Mouse (Mus musculus): ENCODE results near the gene Fam69a. TPM values are rescaled to one million over a fixed set of nuclear protein-coding genes. Genes with fewer than 3 reads are reported as not detected.
"Not testable (repeated sequence)": the region's sequence is repeated elsewhere in the genome, so short reads cannot be mapped to it uniquely, and the experiment has no call there.

Gene Fam69a
- polyA plus RNA-seq, 1 experiment from 2014 or later = 23.6 TPM

DNA sequence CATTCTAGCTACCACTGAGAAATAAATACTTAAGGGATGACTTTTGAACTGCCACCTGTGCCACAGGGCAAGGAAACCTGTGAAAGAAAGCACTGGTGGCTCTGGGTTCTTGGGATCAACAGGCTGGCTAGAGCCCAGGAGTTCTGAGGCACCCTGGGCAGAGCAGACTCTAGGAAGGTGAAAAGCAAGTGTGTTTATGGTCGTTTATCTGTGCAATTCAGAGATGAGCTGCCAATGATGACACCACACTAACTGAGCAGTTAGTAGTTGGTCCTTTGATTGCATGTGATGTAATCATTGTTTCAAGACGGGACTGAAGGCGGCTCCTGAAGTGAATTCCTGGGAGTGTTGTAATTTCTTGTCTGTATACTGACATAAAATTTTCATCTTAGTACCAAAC, 82.6 kb downstream of the Fam69a start:
- Histone ChIP-seq H3K9ac (ENCODE audit: low read depth, low read length) (no peak overlapping the region), H3K36me3 (ENCODE audit: insufficient read depth, low read length) (peaks cover 47% of the 10 kb centered on the region), H3K9me3 (replicated peaks; ENCODE audit: low read length) (no peaks in the 10 kb centered on the region), H3K4me3 (replicated peaks; ENCODE audit: low read depth, low read length) (no peak overlapping the region), H3K27ac (no peak overlapping the region), H3K4me1 (replicated peaks; ENCODE audit: insufficient read depth, low read length) (peaks cover 4% of the 10 kb centered on the region; the same call in 1 of the 2 replicates), H3K27me3 (ENCODE audit: insufficient read depth, low read length) (no peaks in the 10 kb centered on the region), H3K4me2 (ENCODE audit: low read length) (no peak overlapping the region)
- WGBS = 65% methylated on average over 3 of the region's 3 CpGs
- no peak for ATAC-seq (replicated peaks; ENCODE audit: low FRiP score, low read depth)
- no peak for DNase-seq (ENCODE audit: low spot score)
- TF ChIP-seq CTCF (IDR thresholded peaks at IDR 0.05; ENCODE audit: low read depth) = no peak

DNA sequence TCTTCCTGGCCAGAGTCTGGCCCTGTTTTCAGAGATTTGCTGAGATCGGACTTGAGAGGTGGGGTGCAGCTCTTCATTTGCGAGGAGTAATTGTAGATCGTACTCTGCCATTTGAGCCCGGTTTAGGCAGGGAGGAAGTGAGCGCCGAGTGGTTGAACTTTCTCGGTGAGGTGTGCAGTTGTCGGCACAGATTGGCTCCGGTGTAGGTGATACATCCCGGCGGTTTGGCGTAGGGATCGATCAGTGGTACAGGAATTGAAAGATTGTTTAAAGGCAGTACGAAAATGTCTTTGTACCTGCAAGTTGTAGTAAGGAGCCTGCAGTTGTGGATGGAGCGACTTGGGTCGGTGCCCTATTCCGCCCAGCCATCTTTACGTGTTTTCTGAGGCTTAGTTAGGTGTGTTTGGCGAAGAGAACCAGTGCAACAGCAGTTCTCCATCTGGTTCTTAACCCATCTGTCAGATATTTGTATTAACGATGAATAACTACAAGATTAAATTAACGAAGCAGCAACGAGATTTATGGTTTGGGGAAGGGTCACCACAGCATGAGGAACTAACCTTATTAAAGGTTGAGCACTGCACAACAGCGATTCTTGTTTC, 85.8 kb downstream of the Fam69a start:
- H3K9ac ChIP-seq (ENCODE audit: low read depth, low read length) = peak overlapping the region; percentile 98
- peaks cover 22% of the 10 kb centered on the region for H3K36me3 ChIP-seq (ENCODE audit: insufficient read depth, low read length)
- TF ChIP-seq CTCF (IDR thresholded peaks at IDR 0.05; ENCODE audit: low read depth) = no peak
- no peaks in the 10 kb centered on the region for H3K9me3 ChIP-seq (replicated peaks; ENCODE audit: low read length)
- under 1% methylated on average over 23 of the region's 23 CpGs for WGBS
- H3K27me3 ChIP-seq (ENCODE audit: insufficient read depth, low read length) = no peaks in the 10 kb centered on the region
- H3K4me3 ChIP-seq (replicated peaks; ENCODE audit: low read depth, low read length) = peak overlapping the region; percentile 98
- peak; percentile 25 for DNase-seq (ENCODE audit: low spot score)
- peak; percentile 27 for ATAC-seq (replicated peaks; ENCODE audit: low FRiP score, low read depth)
- peaks cover 4% of the 10 kb centered on the region; the same call in 1 of the 2 replicates for H3K4me1 ChIP-seq (replicated peaks; ENCODE audit: insufficient read depth, low read length)
- H3K4me2 ChIP-seq (ENCODE audit: low read length) = peak overlapping the region; percentile 55
- peak overlapping the region; percentile 86 for H3K27ac ChIP-seq

DNA sequence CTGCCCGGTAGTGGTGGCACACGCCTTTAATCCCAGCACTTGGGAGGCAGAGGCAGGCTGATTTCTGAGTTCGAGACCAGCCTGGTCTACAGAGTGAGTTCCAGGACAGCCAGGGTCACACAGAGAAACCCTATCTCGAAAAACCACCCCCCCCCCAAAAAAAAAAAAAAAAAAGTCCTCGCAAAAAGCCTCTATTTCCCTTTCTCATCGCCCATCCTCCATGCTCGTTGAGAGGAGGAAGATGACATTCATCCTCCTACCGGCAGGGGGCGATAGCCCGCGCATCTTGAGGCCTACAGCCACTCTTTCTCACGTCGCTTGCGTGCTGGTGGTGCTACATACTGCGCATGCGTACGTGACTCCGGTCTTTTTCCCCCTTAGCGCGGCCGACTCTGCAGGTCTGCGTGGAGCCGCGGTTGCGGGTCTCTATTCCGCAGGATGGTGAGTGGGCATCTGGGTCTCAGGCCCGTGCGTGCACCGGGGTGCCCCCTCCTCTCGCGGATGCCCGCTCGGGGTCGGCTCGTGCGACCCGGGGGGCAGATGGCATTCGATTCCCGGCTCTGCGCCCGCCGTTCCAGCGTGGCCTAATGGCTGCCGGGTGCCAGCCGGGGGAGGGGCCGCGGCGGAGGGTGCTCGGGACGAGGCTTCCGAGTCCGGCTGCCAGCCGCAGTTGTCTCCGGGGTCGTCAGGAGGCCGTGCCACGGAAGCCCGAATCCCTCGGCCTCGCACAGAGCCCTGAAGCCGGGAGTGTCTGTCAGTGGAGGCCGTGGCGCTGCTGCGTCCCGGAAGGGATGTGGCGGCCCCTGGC, 86.5 kb downstream of the Fam69a start, which contains the start of gene Rpl5:
Gene Rpl5, plus strand, starts transcription at position 297 of the 808 bp plus-strand sequence.
- peak; percentile 98 for TF ChIP-seq CTCF (IDR thresholded peaks at IDR 0.05; ENCODE audit: low read depth)
- peak; percentile 98 for DNase-seq (ENCODE audit: low spot score)
- peaks cover 4% of the 10 kb centered on the region; the same call in 1 of the 2 replicates for H3K4me1 ChIP-seq (replicated peaks; ENCODE audit: insufficient read depth, low read length)
- peak within 1 kb of the TSS; percentile 98 for H3K4me3 ChIP-seq (replicated peaks; ENCODE audit: low read depth, low read length)
- H3K4me2 ChIP-seq (ENCODE audit: low read length) = peak within 1 kb of the TSS; percentile 55
- peak within 1 kb of the TSS; percentile 86 for H3K27ac ChIP-seq
- peak; percentile 96 for ATAC-seq (replicated peaks; ENCODE audit: low FRiP score, low read depth)
- peak within 1 kb of the TSS; percentile 98 for H3K9ac ChIP-seq (ENCODE audit: low read depth, low read length)
- no peaks in the 10 kb centered on the region for H3K9me3 ChIP-seq (replicated peaks; ENCODE audit: low read length)
- 4% methylated on average over 66 of the region's 66 CpGs for WGBS
- H3K27me3 ChIP-seq (ENCODE audit: insufficient read depth, low read length) = no peaks in the 10 kb centered on the region
- peaks cover 17% of the 10 kb centered on the region for H3K36me3 ChIP-seq (ENCODE audit: insufficient read depth, low read length)

DNA sequence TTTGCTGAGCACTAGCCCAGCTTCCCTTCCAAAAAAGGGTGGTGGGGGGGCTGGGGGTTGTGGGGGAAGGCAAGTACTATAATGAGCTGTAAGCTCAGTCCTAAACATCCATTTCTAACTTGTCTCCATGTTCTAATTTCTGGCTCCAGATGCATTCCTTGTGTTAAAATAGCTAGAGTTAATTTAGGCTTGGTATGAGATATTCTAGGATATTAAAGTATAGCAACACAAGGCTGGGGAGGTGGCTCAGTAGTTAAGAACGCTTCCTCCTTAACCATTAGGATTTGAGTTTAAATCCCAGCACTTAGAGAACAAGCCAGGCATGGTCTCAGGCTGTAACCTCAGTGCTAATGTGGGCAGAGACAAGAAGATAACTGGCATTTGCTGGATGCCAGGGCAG, 90.6 kb downstream of the Fam69a start:
- H3K27me3 ChIP-seq (ENCODE audit: insufficient read depth, low read length) = no peaks in the 10 kb centered on the region
- no peaks in the 10 kb centered on the region for H3K9me3 ChIP-seq (replicated peaks; ENCODE audit: low read length)
- DNase-seq (ENCODE audit: low spot score) (no peak), ATAC-seq (replicated peaks; ENCODE audit: low FRiP score, low read depth) (no peak)
- no peak overlapping the region for H3K27ac ChIP-seq
- H3K9ac ChIP-seq (ENCODE audit: low read depth, low read length) = no peak overlapping the region
- 71% methylated on average over 1 of the region's 1 CpGs for WGBS
- no peak for TF ChIP-seq CTCF (IDR thresholded peaks at IDR 0.05; ENCODE audit: low read depth)
- no peak overlapping the region for H3K4me3 ChIP-seq (replicated peaks; ENCODE audit: low read depth, low read length)
- H3K4me2 ChIP-seq (ENCODE audit: low read length) = no peak overlapping the region
- no peaks in the 10 kb centered on the region for H3K4me1 ChIP-seq (replicated peaks; ENCODE audit: insufficient read depth, low read length)
- H3K36me3 ChIP-seq (ENCODE audit: insufficient read depth, low read length) = no peaks in the 10 kb centered on the region

DNA sequence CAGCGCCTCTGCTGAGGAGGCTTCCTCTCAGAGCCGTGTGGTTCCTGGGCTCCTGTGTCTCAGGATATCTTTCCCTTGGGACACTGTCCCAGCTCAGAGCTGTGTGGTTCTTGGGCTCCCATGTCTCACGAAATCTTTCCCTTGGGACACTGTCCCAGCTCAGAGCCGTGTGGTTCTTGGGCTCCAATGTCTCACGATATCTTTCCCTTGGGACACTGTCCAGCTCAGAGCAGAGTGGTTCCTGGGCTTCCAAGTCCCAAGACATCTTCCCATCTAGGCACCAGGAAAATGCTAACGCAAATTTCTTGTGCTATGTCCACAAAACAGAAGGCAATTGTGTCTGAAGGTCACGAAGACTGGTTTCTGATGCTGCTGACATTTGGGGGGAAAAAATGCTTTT, 92.2 kb downstream of the Fam69a start:
- H3K27ac ChIP-seq = no peak overlapping the region
- no peak overlapping the region for H3K9ac ChIP-seq (ENCODE audit: low read depth, low read length)
- TF ChIP-seq CTCF (IDR thresholded peaks at IDR 0.05; ENCODE audit: low read depth) = no peak
- DNase-seq (ENCODE audit: low spot score) (no peak), ATAC-seq (replicated peaks; ENCODE audit: low FRiP score, low read depth) (no peak)
- no peaks in the 10 kb centered on the region for H3K27me3 ChIP-seq (ENCODE audit: insufficient read depth, low read length)
- H3K4me2 ChIP-seq (ENCODE audit: low read length) = no peak overlapping the region
- H3K4me1 ChIP-seq (replicated peaks; ENCODE audit: insufficient read depth, low read length) = no peaks in the 10 kb centered on the region
- H3K9me3 ChIP-seq (replicated peaks; ENCODE audit: low read length) = no peaks in the 10 kb centered on the region
- H3K36me3 ChIP-seq (ENCODE audit: insufficient read depth, low read length) = no peaks in the 10 kb centered on the region
- WGBS = 68% methylated on average over 7 of the region's 7 CpGs
- H3K4me3 ChIP-seq (replicated peaks; ENCODE audit: low read depth, low read length) = no peak overlapping the region

DNA sequence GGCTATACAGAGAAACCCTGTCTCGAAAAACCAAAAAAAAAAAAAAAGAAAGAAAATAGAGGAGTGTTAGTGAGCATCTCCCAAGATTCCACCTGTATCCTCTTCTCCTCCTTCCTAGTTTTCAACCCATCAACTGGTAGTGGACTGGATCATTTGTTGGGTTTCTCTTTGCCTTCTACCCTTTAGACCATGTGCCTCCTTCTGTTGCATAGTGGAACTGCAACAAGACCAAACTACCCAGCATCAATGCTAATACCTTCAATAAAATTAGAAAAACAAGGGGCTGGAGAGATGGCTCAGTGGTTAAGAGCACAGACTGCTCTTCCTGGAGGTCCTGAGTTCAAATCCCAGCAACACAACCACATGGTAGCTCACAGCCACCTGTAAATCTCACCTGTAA, 95.4 kb downstream of the Fam69a start:
- not testable (repeated sequence) for H3K27me3 ChIP-seq (ENCODE audit: insufficient read depth, low read length); ATAC-seq (replicated peaks; ENCODE audit: low FRiP score, low read depth); H3K4me1 ChIP-seq (replicated peaks; ENCODE audit: insufficient read depth, low read length); H3K4me2 ChIP-seq (ENCODE audit: low read length); H3K36me3 ChIP-seq (ENCODE audit: insufficient read depth, low read length); H3K27ac ChIP-seq; H3K4me3 ChIP-seq (replicated peaks; ENCODE audit: low read depth, low read length); H3K9me3 ChIP-seq (replicated peaks; ENCODE audit: low read length); H3K9ac ChIP-seq (ENCODE audit: low read depth, low read length)
- peak; percentile 50 for DNase-seq (ENCODE audit: low spot score)
- peak; percentile 65 for TF ChIP-seq CTCF (IDR thresholded peaks at IDR 0.05; ENCODE audit: low read depth)
- no CpG with 5 or more reads among the region's 1 CpGs for WGBS

Data from kidney, postnatal 0 days (tissue).